Comparison of ENCODE assay signal across 12 mouse cellular contexts in genomic region chr6:22795291-22795860, GRCm38 (mm10).
DNase-seq lines count a peak whose midpoint lies in the region; ATAC-seq and TF ChIP-seq lines count a peak whose summit lies in the region.
"Had no signal": no experiment of that assay in that cellular context is flagged by ENCODE, and none has a peak within 500 bp of the region (broad histone marks: within the 10 kb centered on the region; RNA-seq: fewer than 3 reads in every experiment).

No protein-coding gene starts in this region.

- no peak for TF ChIP-seq EP300 in stomach, postnatal 0 days (optimal IDR thresholded peaks at IDR 0.05)

- H3K9me3 ChIP-seq in stomach, embryonic 14.5 days (ENCODE audit: control insufficient read depth, low read depth, low read length) = no peaks in the 10 kb centered on the region
- H3K9me3 ChIP-seq in stomach, postnatal 0 days (ENCODE audit: control insufficient read depth, low read length) = no peaks in the 10 kb centered on the region
- H3K9me3 ChIP-seq in forebrain, embryonic 15.5 days = no peaks in the 10 kb centered on the region
- no peaks in the 10 kb centered on the region for H3K9me3 ChIP-seq in limb, embryonic 14.5 days (ENCODE audit: control insufficient read depth, low read length)
- no peaks in the 10 kb centered on the region for H3K9me3 ChIP-seq in stomach, embryonic 16.5 days (replicated peaks; ENCODE audit: control insufficient read depth, low read length)

- DNase-seq in stomach, postnatal 0 days (ENCODE audit: low spot score) = no peak
- peak; percentile 12 for DNase-seq in limb, embryonic 14.5 days (ENCODE audit: low spot score)
- no peak for DNase-seq in layer of hippocampus, adult 9-11 months
- no peak for DNase-seq in lung, adult 18-20 months
- DNase-seq: adrenal gland, adult 2 months; cerebellum, adult 11-12 months; heart, adult 18-20 months had no signal

- peak overlapping the region; percentile 30; the same call in 1 of the 2 replicates for H3K27ac ChIP-seq in stomach, embryonic 14.5 days (ENCODE audit: low read length)
- no peak overlapping the region for H3K27ac ChIP-seq in stomach, postnatal 0 days (replicated peaks)
- peak overlapping the region; percentile 88 for H3K27ac ChIP-seq in forebrain, embryonic 15.5 days (replicated peaks)
- no peak overlapping the region for H3K27ac ChIP-seq in limb, embryonic 14.5 days (replicated peaks; ENCODE audit: low read depth, low read length)
- no peak overlapping the region for H3K27ac ChIP-seq in stomach, embryonic 16.5 days (ENCODE audit: low read length)

- no peak for ATAC-seq in stomach, embryonic 14.5 days (ENCODE audit: insufficient number of reproducible peaks, insufficient read depth, low FRiP score, low read depth)
- ATAC-seq in stomach, postnatal 0 days (ENCODE audit: low FRiP score, low TSS enrichment) = no peak
- peak; percentile 71 for ATAC-seq in forebrain, embryonic 15.5 days (replicated peaks)
- no peak for ATAC-seq in limb, embryonic 14.5 days (ENCODE audit: low FRiP score, low read depth)
- ATAC-seq in stomach, embryonic 16.5 days (ENCODE audit: insufficient read depth, low FRiP score) = peak; percentile 29; the same call in 1 of the 2 replicates
- no peak for ATAC-seq in megakaryocyte, adult 5-6 weeks (ENCODE audit: poor library complexity, severe bottlenecking)
- ATAC-seq: inflammation-experienced regulatory T-cells, adult 6 months had no signal

- no peaks in the 10 kb centered on the region for H3K4me1 ChIP-seq in stomach, embryonic 14.5 days (ENCODE audit: control insufficient read depth, insufficient read depth, low read length)
- no peaks in the 10 kb centered on the region for H3K4me1 ChIP-seq in stomach, postnatal 0 days (replicated peaks; ENCODE audit: control insufficient read depth, insufficient read depth)
- peaks cover 25% of the 10 kb centered on the region for H3K4me1 ChIP-seq in forebrain, embryonic 15.5 days
- no peaks in the 10 kb centered on the region; the same call in 1 of the 2 replicates for H3K4me1 ChIP-seq in limb, embryonic 14.5 days (ENCODE audit: control insufficient read depth, insufficient read depth, low read length)
- no peaks in the 10 kb centered on the region for H3K4me1 ChIP-seq in stomach, embryonic 16.5 days (ENCODE audit: control insufficient read depth, insufficient read depth, low read length)

- no peak overlapping the region for H3K4me2 ChIP-seq in stomach, embryonic 14.5 days (replicated peaks; ENCODE audit: low read depth, low read length)
- H3K4me2 ChIP-seq in stomach, postnatal 0 days (replicated peaks; ENCODE audit: low read depth) = no peak overlapping the region
- H3K4me2 ChIP-seq in forebrain, embryonic 15.5 days (replicated peaks) = peak overlapping the region; percentile 37; the same call in 1 of the 2 replicates
- no peak overlapping the region for H3K4me2 ChIP-seq in limb, embryonic 14.5 days (replicated peaks; ENCODE audit: low read depth, low read length, severe bottlenecking)
- H3K4me2 ChIP-seq in stomach, embryonic 16.5 days (ENCODE audit: low read depth, low read length) = no peak overlapping the region

- H3K9ac ChIP-seq in stomach, embryonic 14.5 days (replicated peaks; ENCODE audit: low read depth, low read length) = no peak overlapping the region
- no peak overlapping the region for H3K9ac ChIP-seq in stomach, postnatal 0 days (ENCODE audit: low read length)
- H3K9ac ChIP-seq in forebrain, embryonic 15.5 days (replicated peaks) = peak overlapping the region; percentile 8
- H3K9ac ChIP-seq in limb, embryonic 14.5 days (ENCODE audit: low read depth, low read length, severe bottlenecking) = no peak overlapping the region
- no peak overlapping the region for H3K9ac ChIP-seq in stomach, embryonic 16.5 days (ENCODE audit: low read length)

- no peak overlapping the region for H3K4me3 ChIP-seq in stomach, embryonic 14.5 days (ENCODE audit: low read depth, low read length)
- H3K4me3 ChIP-seq in stomach, postnatal 0 days (ENCODE audit: low read depth, low read length) = no peak overlapping the region
- no peak overlapping the region for H3K4me3 ChIP-seq in forebrain, embryonic 15.5 days
- H3K4me3 ChIP-seq in limb, embryonic 14.5 days (replicated peaks; ENCODE audit: low read length) = no peak overlapping the region
- no peak overlapping the region for H3K4me3 ChIP-seq in stomach, embryonic 16.5 days (replicated peaks; ENCODE audit: low read length)

- WGBS in stomach, embryonic 14.5 days = 77% methylated on average over 6 of the region's 6 CpGs
- WGBS in stomach, postnatal 0 days = 71% methylated on average over 6 of the region's 6 CpGs
- WGBS in forebrain, embryonic 15.5 days = 2% methylated on average over 6 of the region's 6 CpGs
- 50% methylated on average over 6 of the region's 6 CpGs for WGBS in limb, embryonic 14.5 days
- WGBS in stomach, embryonic 16.5 days = 72% methylated on average over 6 of the region's 6 CpGs

- H3K27me3 ChIP-seq in stomach, embryonic 14.5 days (ENCODE audit: control insufficient read depth, insufficient read depth, low read length) = no peaks in the 10 kb centered on the region
- no peaks in the 10 kb centered on the region for H3K27me3 ChIP-seq in stomach, postnatal 0 days (ENCODE audit: control insufficient read depth, insufficient read depth, low read length)
- no peaks in the 10 kb centered on the region for H3K27me3 ChIP-seq in forebrain, embryonic 15.5 days
- no peaks in the 10 kb centered on the region for H3K27me3 ChIP-seq in limb, embryonic 14.5 days (ENCODE audit: control insufficient read depth, insufficient read depth, low read length)
- H3K27me3 ChIP-seq in stomach, embryonic 16.5 days (ENCODE audit: control insufficient read depth, insufficient read depth, low read length) = no peaks in the 10 kb centered on the region

- no peak for TF ChIP-seq POLR2A in limb, embryonic 14.5 days (IDR thresholded peaks at IDR 0.05; ENCODE audit: borderline replicate concordance, extremely low read depth, insufficient read depth, insufficient read length)

- TF ChIP-seq CTCF in stomach, postnatal 0 days (IDR thresholded peaks at IDR 0.05; ENCODE audit: low read depth) = no peak

- H3K36me3 ChIP-seq in stomach, embryonic 14.5 days (ENCODE audit: control insufficient read depth, insufficient read depth, low read length) = no peaks in the 10 kb centered on the region
- H3K36me3 ChIP-seq in stomach, postnatal 0 days (ENCODE audit: control insufficient read depth, insufficient read depth, low read length) = no peaks in the 10 kb centered on the region
- H3K36me3 ChIP-seq in forebrain, embryonic 15.5 days = no peaks in the 10 kb centered on the region
- H3K36me3 ChIP-seq in limb, embryonic 14.5 days (ENCODE audit: control insufficient read depth, insufficient read depth, low read length) = no peaks in the 10 kb centered on the region
- H3K36me3 ChIP-seq in stomach, embryonic 16.5 days (ENCODE audit: control insufficient read depth, insufficient read depth, low read length) = no peaks in the 10 kb centered on the region

Comparison
In these comparisons a context has a peak if more than half of its experiments do, and no peak if none do; other contexts are left out.
1. ATAC-seq: peak in forebrain, embryonic 15.5 days (single experiment) and stomach, embryonic 16.5 days (single experiment); none in stomach, embryonic 14.5 days (single experiment), stomach, postnatal 0 days (single experiment), limb, embryonic 14.5 days (single experiment) and megakaryocyte, adult 5-6 weeks (single experiment).
2. H3K27ac ChIP-seq: peak in stomach, embryonic 14.5 days (single experiment) and forebrain, embryonic 15.5 days (single experiment); none in stomach, postnatal 0 days (single experiment), limb, embryonic 14.5 days (single experiment) and stomach, embryonic 16.5 days (single experiment).